9 mouse cellular contexts compared by ENCODE assay signal in genomic region chr5:22344976-22345651, GRCm38 (mm10). TPM values are rescaled to one million over a fixed set of nuclear protein-coding genes. Genes with fewer than 3 reads are reported as not detected.
DNase-seq lines count a peak whose midpoint lies in the region; ATAC-seq and TF ChIP-seq lines count a peak whose summit lies in the region.
"Had no signal": no experiment of that assay in that cellular context is flagged by ENCODE, and none has a peak within 500 bp of the region (broad histone marks: within the 10 kb centered on the region; RNA-seq: fewer than 3 reads in every experiment).

No protein-coding gene starts in this region.

- no peaks in the 10 kb centered on the region for H3K9me3 ChIP-seq in embryonic facial prominence, embryonic 14.5 days (ENCODE audit: control insufficient read depth, low read length)
- no peaks in the 10 kb centered on the region for H3K9me3 ChIP-seq in hindbrain, embryonic 16.5 days (ENCODE audit: control insufficient read depth, low read length)
- H3K9me3 ChIP-seq in liver, embryonic 16.5 days (replicated peaks; ENCODE audit: control insufficient read depth, low read length): no peaks in the 10 kb centered on the region
- no peaks in the 10 kb centered on the region for H3K9me3 ChIP-seq in stomach, embryonic 16.5 days (replicated peaks; ENCODE audit: control insufficient read depth, low read length)

- H3K27ac ChIP-seq in gastrocnemius, adult 2 months: no peak overlapping the region
- no peak overlapping the region for H3K27ac ChIP-seq in embryonic facial prominence, embryonic 14.5 days (replicated peaks; ENCODE audit: low read depth, low read length)
- peak overlapping the region; percentile 90 for H3K27ac ChIP-seq in hindbrain, embryonic 16.5 days (ENCODE audit: low read depth, low read length)
- H3K27ac ChIP-seq in liver, embryonic 16.5 days (ENCODE audit: low read length): peak overlapping the region; percentile 87
- H3K27ac ChIP-seq in stomach, embryonic 16.5 days (ENCODE audit: low read length): no peak overlapping the region

- no peak for TF ChIP-seq CTCF in gastrocnemius, adult 2 months (IDR thresholded peaks at IDR 0.05)

- DNase-seq in gastrocnemius, adult 2 months: no peak
- DNase-seq in gastrocnemius, adult 8-10 months (ENCODE audit: low spot score in 2 of 2): no peak
- DNase-seq in adrenal gland, postnatal 36 days: peak; percentile 5 to 18
- peak; percentile 12 for DNase-seq in embryonic facial prominence, embryonic 14.5 days (ENCODE audit: low spot score)
- DNase-seq in lung, postnatal 25 days (ENCODE audit: low spot score): no peak

- H3K4me1 ChIP-seq in embryonic facial prominence, embryonic 14.5 days (ENCODE audit: control insufficient read depth, insufficient read depth, low read length): 0 out of 2 replicates have a peak, but pooled peaks cover 8% of the 10 kb centered on the region
- H3K4me1 ChIP-seq in hindbrain, embryonic 16.5 days (ENCODE audit: control insufficient read depth, insufficient read depth, low read depth, low read length): peaks cover 9% of the 10 kb centered on the region
- peaks cover 49% of the 10 kb centered on the region for H3K4me1 ChIP-seq in liver, embryonic 16.5 days (ENCODE audit: control insufficient read depth, low read depth, low read length)
- peaks cover 12% of the 10 kb centered on the region; the same call in 1 of the 2 replicates for H3K4me1 ChIP-seq in stomach, embryonic 16.5 days (ENCODE audit: control insufficient read depth, insufficient read depth, low read length)

- peak; percentile 41; the same call in 1 of the 2 replicates for ATAC-seq in embryonic facial prominence, embryonic 14.5 days (ENCODE audit: low read depth)
- ATAC-seq in hindbrain, embryonic 16.5 days: peak; percentile 74
- 0 out of 2 replicates have a peak, but pooled peaks have one; percentile 2 for ATAC-seq in liver, embryonic 16.5 days (ENCODE audit: low read depth)
- ATAC-seq in stomach, embryonic 16.5 days (ENCODE audit: insufficient read depth, low FRiP score): peak; percentile 37

- H3K36me3 ChIP-seq in embryonic facial prominence, embryonic 14.5 days (ENCODE audit: control insufficient read depth, insufficient read depth, low read length): no peaks in the 10 kb centered on the region
- no peaks in the 10 kb centered on the region for H3K36me3 ChIP-seq in hindbrain, embryonic 16.5 days (ENCODE audit: control insufficient read depth, insufficient read depth, low read length)
- H3K36me3 ChIP-seq in liver, embryonic 16.5 days (ENCODE audit: control insufficient read depth, insufficient read depth): no peaks in the 10 kb centered on the region
- H3K36me3 ChIP-seq in stomach, embryonic 16.5 days (ENCODE audit: control insufficient read depth, insufficient read depth, low read length): no peaks in the 10 kb centered on the region

- WGBS in embryonic facial prominence, embryonic 14.5 days: 1% methylated on average over 33 of the region's 58 CpGs
- under 1% methylated on average over 47 of the region's 58 CpGs for WGBS in hindbrain, embryonic 16.5 days
- 1% methylated on average over 40 of the region's 58 CpGs for WGBS in liver, embryonic 16.5 days (ENCODE audit: insufficient replicate concordance)
- 1% methylated on average over 58 of the region's 58 CpGs for WGBS in stomach, embryonic 16.5 days

- H3K27me3 ChIP-seq in embryonic facial prominence, embryonic 14.5 days (replicated peaks; ENCODE audit: control insufficient read depth, insufficient read depth, low read length): peaks cover 92% of the 10 kb centered on the region
- peaks cover 4% of the 10 kb centered on the region for H3K27me3 ChIP-seq in hindbrain, embryonic 16.5 days (replicated peaks; ENCODE audit: control insufficient read depth, insufficient read depth, low read length)
- peaks cover 56% of the 10 kb centered on the region for H3K27me3 ChIP-seq in liver, embryonic 16.5 days (ENCODE audit: control insufficient read depth, insufficient read depth, low read depth, low read length)
- H3K27me3 ChIP-seq in stomach, embryonic 16.5 days (ENCODE audit: control insufficient read depth, insufficient read depth, low read length): peaks cover 69% of the 10 kb centered on the region

- peak overlapping the region; percentile 96 for H3K4me2 ChIP-seq in embryonic facial prominence, embryonic 14.5 days (ENCODE audit: low read depth, low read length)
- H3K4me2 ChIP-seq in hindbrain, embryonic 16.5 days (ENCODE audit: low read length): peak overlapping the region; percentile 65
- peak overlapping the region; percentile 90 for H3K4me2 ChIP-seq in liver, embryonic 16.5 days (ENCODE audit: low read depth, low read length)
- peak overlapping the region; percentile 98 for H3K4me2 ChIP-seq in stomach, embryonic 16.5 days (ENCODE audit: low read depth, low read length)

- H3K4me3 ChIP-seq in gastrocnemius, adult 2 months: peak overlapping the region; percentile 72
- peak overlapping the region; percentile 54 for H3K4me3 ChIP-seq in embryonic facial prominence, embryonic 14.5 days (ENCODE audit: low read depth, low read length)
- peak overlapping the region; percentile 77 for H3K4me3 ChIP-seq in hindbrain, embryonic 16.5 days (ENCODE audit: low read length)
- H3K4me3 ChIP-seq in liver, embryonic 16.5 days (ENCODE audit: low read depth, low read length): peak overlapping the region; percentile 78
- peak overlapping the region; percentile 54 for H3K4me3 ChIP-seq in stomach, embryonic 16.5 days (replicated peaks; ENCODE audit: low read length)

- H3K9ac ChIP-seq in embryonic facial prominence, embryonic 14.5 days (ENCODE audit: low read depth, low read length): peak overlapping the region; percentile 60
- peak overlapping the region; percentile 85 for H3K9ac ChIP-seq in hindbrain, embryonic 16.5 days (ENCODE audit: low read depth, low read length)
- H3K9ac ChIP-seq in liver, embryonic 16.5 days (ENCODE audit: low read depth, low read length): peak overlapping the region; percentile 94
- peak overlapping the region; percentile 60 for H3K9ac ChIP-seq in stomach, embryonic 16.5 days (ENCODE audit: low read length)

- intact Hi-C loops in gastrocnemius, adult 2 months (cut with DNase I): no loop called here

RNA-seq across cellular contexts. Expression of gene Reln, which starts 0.6 kb away (rescaled TPM):
- total RNA-seq in gastrocnemius, adult 2 months (2021): 1 to 10 TPM; 1.8 to 2.8 TPM
- 1 to 10 TPM; 1.3 to 4.9 (median 2.4) TPM for total RNA-seq in gastrocnemius, adult 8-10 months (2022)
- 1 to 10 TPM; 1.2 to 2.5 TPM for total RNA-seq in adrenal gland, postnatal 36 days (2021)
- polyA plus RNA-seq in embryonic facial prominence, embryonic 14.5 days (2014; fragmentation: Nextera tagmentation; extraction: Ambion mirVana): 6.3 and 7.6 TPM in 2 replicates
- polyA plus RNA-seq in hindbrain, embryonic 16.5 days (2015; fragmentation: Nextera tagmentation; extraction: Ambion mirVana): 41.3 and 41.9 TPM in 2 replicates
- polyA plus RNA-seq in liver, embryonic 16.5 days (2015; fragmentation: Nextera tagmentation; extraction: Ambion mirVana): 22.0 and 23.9 TPM in 2 replicates
- polyA plus RNA-seq in stomach, embryonic 16.5 days (2015; fragmentation: Nextera tagmentation; extraction: Ambion mirVana): 4.7 and 4.8 TPM in 2 replicates
- total RNA-seq: hematopoietic stem cell, adult 5-6 weeks had no signal

Comparison
In these comparisons a context has a peak if more than half of its experiments do, and no peak if none do; other contexts are left out.
1. DNase-seq: peak in adrenal gland, postnatal 36 days (2 of 2) and embryonic facial prominence, embryonic 14.5 days (single experiment); none in gastrocnemius, adult 2 months (single experiment), gastrocnemius, adult 8-10 months (0 of 2) and lung, postnatal 25 days (single experiment).
2. H3K27ac ChIP-seq: peak in hindbrain, embryonic 16.5 days (single experiment) and liver, embryonic 16.5 days (single experiment); none in gastrocnemius, adult 2 months (single experiment), embryonic facial prominence, embryonic 14.5 days (single experiment) and stomach, embryonic 16.5 days (single experiment).
3. ATAC-seq: peak in every context shown above with its lines; median percentile 74 in hindbrain, embryonic 16.5 days; 41 in embryonic facial prominence, embryonic 14.5 days; 37 in stomach, embryonic 16.5 days; 2 in liver, embryonic 16.5 days.
4. Peak in every context shown above with its lines, with median percentiles within 50 percentile points of each other: H3K4me3 ChIP-seq, H3K4me2 ChIP-seq and H3K9ac ChIP-seq.